Mouse (Mus musculus) retina, embryonic 14.5 days (tissue): ENCODE measurements around the gene Fas.

Source experiments
- DNase-seq: peaks from one replicate; pipeline ENCODE4 v3.0.0-alpha.2; 2015; ENCODE audit warnings: low spot score

Gene Fas

DNA sequence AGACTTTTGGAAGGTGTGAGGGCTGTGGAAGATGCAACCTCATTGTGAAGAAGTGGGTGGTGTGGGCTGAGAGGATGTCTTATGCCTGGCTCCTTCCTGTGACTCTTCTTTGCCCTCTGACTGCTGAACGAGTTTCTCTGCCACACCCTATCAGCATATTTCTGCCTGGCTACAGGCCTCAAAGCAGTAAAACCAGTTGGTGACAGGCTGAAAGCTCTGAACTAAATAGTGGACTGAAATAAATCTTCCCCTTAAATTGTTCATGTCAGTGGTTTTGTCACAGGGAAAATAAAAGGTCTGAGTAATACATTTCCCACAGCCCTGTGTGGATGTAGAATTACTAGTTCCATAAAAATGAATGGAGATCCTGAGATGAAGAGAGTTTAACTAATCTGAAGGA lies 79.1 kb downstream of the Fas start:
- DNase-seq: no peak

- DNase-seq: no peak
These were observed 79.9 kb downstream of the Fas start for GRCm38 (mm10) chr19:34370397-34370796.
